ENCODE assay signal across 33 mouse cellular contexts in the genomic region with DNA sequence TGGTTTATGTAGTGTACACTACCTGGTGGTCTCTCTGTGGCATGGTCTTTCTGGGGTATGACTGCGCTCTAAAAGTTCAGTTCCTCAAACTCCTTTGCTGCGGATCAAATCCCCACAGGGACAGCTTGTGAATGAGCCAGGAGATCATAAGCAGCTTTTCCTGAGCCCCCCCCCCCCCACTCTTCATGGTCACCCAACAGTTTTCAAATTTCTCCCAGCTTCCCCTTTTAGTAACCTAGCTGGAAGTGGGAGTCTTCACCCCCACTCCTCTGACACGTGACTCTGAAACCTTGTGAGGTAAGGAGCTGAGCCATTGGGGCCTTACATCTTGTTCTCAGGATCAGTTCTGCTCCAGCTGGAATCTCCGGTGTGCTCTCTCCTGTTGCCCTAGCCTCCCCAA.
"Had no signal": no experiment of that assay in that cellular context is flagged by ENCODE, and none has a peak within 500 bp of the region (broad histone marks: within the 10 kb centered on the region; RNA-seq: fewer than 3 reads in every experiment).

No protein-coding gene starts in this region.

- H3K9ac ChIP-seq: heart, embryonic 12.5 days; heart, embryonic 13.5 days; heart, embryonic 15.5 days; hindbrain, embryonic 12.5 days; hindbrain, embryonic 13.5 days; hindbrain, embryonic 14.5 days; hindbrain, embryonic 15.5 days; intestine, embryonic 15.5 days; kidney, embryonic 15.5 days had no signal

- H3K27ac ChIP-seq: heart, embryonic 13.5 days; heart, embryonic 15.5 days; hindbrain, embryonic 10.5 days; hindbrain, embryonic 12.5 days; hindbrain, embryonic 13.5 days; hindbrain, embryonic 14.5 days; hindbrain, embryonic 15.5 days; hindbrain, postnatal 0 days; intestine, embryonic 15.5 days; kidney, embryonic 15.5 days; kidney, postnatal 0 days; layer of hippocampus, adult 2 months; left cerebral cortex, adult 2 months had no signal

- ATAC-seq: hindbrain, embryonic 16.5 days; hindbrain, postnatal 0 days; inflammation-experienced regulatory T-cells, adult 6 months; intestine, embryonic 15.5 days; intestine, embryonic 16.5 days; intestine, postnatal 0 days had no signal

- H3K4me2 ChIP-seq: heart, embryonic 12.5 days; heart, embryonic 13.5 days; heart, embryonic 15.5 days; hindbrain, embryonic 12.5 days; hindbrain, embryonic 13.5 days; hindbrain, embryonic 14.5 days; hindbrain, embryonic 15.5 days; intestine, embryonic 15.5 days; kidney, embryonic 15.5 days had no signal

- H3K4me3 ChIP-seq: heart, embryonic 12.5 days; heart, embryonic 13.5 days; heart, embryonic 15.5 days; hindbrain, embryonic 10.5 days; hindbrain, embryonic 12.5 days; hindbrain, embryonic 13.5 days; hindbrain, embryonic 15.5 days; intestine, embryonic 15.5 days; kidney, embryonic 15.5 days; layer of hippocampus, adult 2 months; left cerebral cortex, adult 2 months had no signal

- H3K4me1 ChIP-seq: heart, embryonic 12.5 days; heart, embryonic 13.5 days; heart, embryonic 15.5 days; hindbrain, embryonic 10.5 days; hindbrain, embryonic 12.5 days; hindbrain, embryonic 13.5 days; hindbrain, embryonic 15.5 days; intestine, embryonic 15.5 days had no signal

- DNase-seq: heart, postnatal 10 days; heart, postnatal 14 days; heart, postnatal 36 days; heart, postnatal 4 days; kidney, adult 11 months; kidney, adult 18-20 months; kidney, adult 2 months; kidney, adult 8-10 months; kidney, adult 9 months; kidney, postnatal 10 days; kidney, postnatal 14 days; kidney, postnatal 25 days; kidney, postnatal 4 days; layer of hippocampus, adult 9-11 months; layer of hippocampus, postnatal 36 days had no signal

- H3K9me3 ChIP-seq: heart, embryonic 12.5 days; heart, embryonic 13.5 days; heart, embryonic 15.5 days; hindbrain, embryonic 10.5 days; hindbrain, embryonic 12.5 days; hindbrain, embryonic 13.5 days; hindbrain, embryonic 15.5 days; intestine, embryonic 15.5 days; kidney, embryonic 15.5 days had no signal

- H3K27me3 ChIP-seq: heart, embryonic 12.5 days; heart, embryonic 13.5 days; heart, embryonic 15.5 days; hindbrain, embryonic 12.5 days; hindbrain, embryonic 13.5 days; hindbrain, embryonic 15.5 days; intestine, embryonic 15.5 days; kidney, embryonic 15.5 days had no signal

- H3K36me3 ChIP-seq: heart, embryonic 15.5 days; hindbrain, embryonic 10.5 days; hindbrain, embryonic 12.5 days; hindbrain, embryonic 13.5 days; hindbrain, embryonic 15.5 days; intestine, embryonic 15.5 days; kidney, embryonic 15.5 days had no signal
